Mouse (Mus musculus): ENCODE data around the gene Gm10037. TPM values are rescaled to one million over a fixed set of nuclear protein-coding genes. Genes with fewer than 3 reads are reported as not detected.

Gm10037 gene
- 2.5 TPM for polyA plus RNA-seq (2014; fragmentation: Illumina TruSeq; extraction: RNeasy Lipid Tissue Mini Kit (QIAGEN cat#74804); ENCODE audit: low read depth, low replicate concordance)

DNA sequence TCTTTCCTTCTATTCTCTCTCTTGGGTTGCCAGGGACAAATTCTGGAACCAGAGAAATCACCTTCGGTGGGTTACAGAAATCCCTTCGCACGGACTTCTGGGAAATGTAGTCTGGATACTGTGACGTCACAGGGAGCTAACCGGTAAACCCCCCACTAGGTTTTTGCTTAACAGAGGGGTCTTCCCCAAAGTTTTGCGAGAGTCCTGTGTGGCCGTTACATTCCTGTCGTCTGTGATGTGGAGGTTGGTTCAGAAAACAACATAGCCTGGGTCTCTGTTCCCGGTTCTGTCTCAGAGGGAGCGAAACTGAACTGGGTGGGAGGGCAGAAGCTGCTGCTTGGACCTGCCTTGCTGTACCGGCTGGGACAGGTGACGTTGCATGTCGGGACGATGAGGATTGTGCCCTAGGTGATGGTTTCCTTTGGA, at the start of gene Gm10037:
TSS of gene Gm10037 (plus strand) at position 196 of the 426 bp plus-strand sequence.

DNA sequence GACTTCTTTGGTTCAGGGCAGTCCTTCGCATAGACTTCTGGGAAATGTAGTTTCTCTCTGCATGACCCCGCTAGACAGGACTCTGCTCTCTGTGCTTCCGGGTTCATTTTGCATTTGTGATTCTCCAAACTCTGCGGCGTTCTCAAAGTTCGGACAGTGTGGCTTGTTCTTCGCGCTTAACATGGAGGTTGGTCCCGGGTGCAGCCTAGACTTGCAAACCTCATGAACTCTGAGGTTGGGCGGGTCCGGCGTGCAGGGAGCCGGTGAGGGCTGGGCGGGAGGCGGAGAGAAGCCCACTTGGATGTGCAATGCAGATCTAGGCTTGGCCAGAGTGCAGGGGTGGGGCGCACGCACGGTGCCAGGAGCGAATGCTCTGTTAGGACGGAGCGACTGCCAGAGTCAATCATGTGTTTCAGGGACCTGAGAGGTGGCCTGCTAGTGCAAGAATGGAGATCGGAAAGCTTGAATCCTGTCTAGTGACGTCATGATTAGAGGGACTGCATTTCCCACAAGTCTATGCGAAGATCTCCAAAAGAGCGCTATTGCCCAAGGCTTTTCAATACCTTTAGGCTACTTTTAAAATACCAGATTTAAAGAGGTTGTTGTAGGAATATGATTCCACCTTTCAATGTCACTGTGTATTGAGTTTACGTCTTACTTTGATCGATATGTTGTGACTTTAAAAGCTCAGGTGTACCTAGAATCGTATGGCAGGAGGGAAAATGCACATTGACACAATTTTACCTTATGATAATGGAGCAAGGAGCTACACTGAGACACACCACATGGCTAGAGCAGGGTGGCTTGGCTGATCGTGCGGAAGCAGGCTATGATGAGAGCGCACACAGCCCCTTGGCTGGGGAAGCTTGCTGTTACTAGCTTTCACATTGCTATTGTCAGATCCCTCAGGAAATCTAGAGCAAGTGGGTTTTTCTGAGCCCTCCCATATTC, 16.9 kb upstream of the Gm10037 start, which contains the start of gene Zfp273:
TSS of gene Zfp273 (plus strand) at position 31 of the 951 bp plus-strand sequence.

DNA sequence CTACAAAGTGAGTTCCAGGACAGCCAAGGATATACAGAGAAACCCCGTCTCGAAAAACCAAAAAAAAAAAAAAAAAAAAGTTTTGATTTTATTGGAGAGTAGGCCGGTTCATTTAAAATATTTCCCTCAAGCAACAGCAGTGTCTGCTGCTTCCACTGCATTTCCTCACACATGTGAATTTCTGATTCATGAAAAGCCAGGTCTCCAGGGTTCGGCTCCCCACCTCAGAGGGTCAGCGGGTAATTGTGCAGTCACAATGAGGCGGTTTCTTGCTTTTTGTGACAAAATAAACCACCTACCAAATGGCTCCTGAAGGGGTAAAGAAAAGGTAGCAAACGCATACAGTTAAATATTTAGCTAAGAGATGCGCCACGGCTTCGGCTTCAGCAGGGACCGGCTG, 32.1 kb downstream of the Gm10037 start, which contains the start of gene BC048507:
TSS of gene BC048507 (plus strand) at position 301 of the 400 bp plus-strand sequence.

Other genes starting within 250 kb of the Gm10037 start
- 15.0 TPM for gene Zfp729b, start 221.4 kb upstream of the Gm10037 start, polyA plus RNA-seq (2014; fragmentation: Illumina TruSeq; extraction: RNeasy Lipid Tissue Mini Kit (QIAGEN cat#74804); ENCODE audit: low read depth, low replicate concordance)
- gene Gm49345, start 193.3 kb upstream of the Gm10037 start, polyA plus RNA-seq (2014; fragmentation: Illumina TruSeq; extraction: RNeasy Lipid Tissue Mini Kit (QIAGEN cat#74804); ENCODE audit: low read depth, low replicate concordance), result not detected
- 8.7 TPM for gene Zfp729a, start 193.3 kb upstream of the Gm10037 start, polyA plus RNA-seq (2014; fragmentation: Illumina TruSeq; extraction: RNeasy Lipid Tissue Mini Kit (QIAGEN cat#74804); ENCODE audit: low read depth, low replicate concordance)
- 5.6 TPM for gene Zfp738, start 144.0 kb upstream of the Gm10037 start, polyA plus RNA-seq (2014; fragmentation: Illumina TruSeq; extraction: RNeasy Lipid Tissue Mini Kit (QIAGEN cat#74804); ENCODE audit: low read depth, low replicate concordance)
- gene Zfp65, start 101.9 kb upstream of the Gm10037 start, polyA plus RNA-seq (2014; fragmentation: Illumina TruSeq; extraction: RNeasy Lipid Tissue Mini Kit (QIAGEN cat#74804); ENCODE audit: low read depth, low replicate concordance), result 13.2 TPM
- 8.2 TPM for gene Zfp85, start 75.9 kb upstream of the Gm10037 start, polyA plus RNA-seq (2014; fragmentation: Illumina TruSeq; extraction: RNeasy Lipid Tissue Mini Kit (QIAGEN cat#74804); ENCODE audit: low read depth, low replicate concordance)
- gene Zfp493, start 51.4 kb upstream of the Gm10037 start, polyA plus RNA-seq (2014; fragmentation: Illumina TruSeq; extraction: RNeasy Lipid Tissue Mini Kit (QIAGEN cat#74804); ENCODE audit: low read depth, low replicate concordance), result 2.6 TPM
- gene Zfp273, start 17.4 kb upstream of the Gm10037 start, polyA plus RNA-seq (2014; fragmentation: Illumina TruSeq; extraction: RNeasy Lipid Tissue Mini Kit (QIAGEN cat#74804); ENCODE audit: low read depth, low replicate concordance), result 8.4 TPM
- not detected for gene BC048507, start 32.2 kb downstream of the Gm10037 start, polyA plus RNA-seq (2014; fragmentation: Illumina TruSeq; extraction: RNeasy Lipid Tissue Mini Kit (QIAGEN cat#74804); ENCODE audit: low read depth, low replicate concordance)